Mouse (Mus musculus): ENCODE measurements around the gene Washc1. TPM values are rescaled to one million over a fixed set of nuclear protein-coding genes. Genes with fewer than 3 reads are reported as not detected.
"Not testable (repeated sequence)": the region's sequence is repeated elsewhere in the genome, so short reads cannot be mapped to it uniquely, and the experiment has no call there.

Washc1 gene
- polyA plus RNA-seq, 1 experiment from 2014 or later: 40.9 TPM

DNA sequence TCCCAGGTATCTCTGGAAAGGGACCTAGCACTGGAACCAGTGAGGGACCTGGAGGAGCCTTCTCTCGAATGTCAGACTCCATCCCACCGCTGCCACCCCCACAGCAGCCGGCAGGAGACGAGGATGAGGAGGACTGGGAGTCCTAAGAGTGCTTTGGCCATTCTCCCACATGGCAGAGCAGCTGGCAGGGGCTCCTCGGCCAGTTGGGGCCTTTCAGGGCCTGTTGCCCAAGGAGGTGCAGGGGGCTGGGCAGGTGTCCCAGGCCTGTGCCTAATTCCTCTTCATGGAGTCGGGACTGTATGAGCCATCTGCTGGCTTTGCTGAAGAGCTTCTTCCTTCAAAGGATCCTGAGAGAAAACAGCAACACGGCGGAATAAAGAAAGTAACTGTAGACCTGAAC lies 7.6 kb downstream of the Washc1 start:
- no peak for ATAC-seq (ENCODE audit: insufficient number of reproducible peaks, insufficient read depth, low FRiP score, low TSS enrichment, low read depth)
- H3K36me3 ChIP-seq: peaks cover 65% of the 10 kb centered on the region
- 87% methylated on average over 8 of the region's 8 CpGs for WGBS

DNA sequence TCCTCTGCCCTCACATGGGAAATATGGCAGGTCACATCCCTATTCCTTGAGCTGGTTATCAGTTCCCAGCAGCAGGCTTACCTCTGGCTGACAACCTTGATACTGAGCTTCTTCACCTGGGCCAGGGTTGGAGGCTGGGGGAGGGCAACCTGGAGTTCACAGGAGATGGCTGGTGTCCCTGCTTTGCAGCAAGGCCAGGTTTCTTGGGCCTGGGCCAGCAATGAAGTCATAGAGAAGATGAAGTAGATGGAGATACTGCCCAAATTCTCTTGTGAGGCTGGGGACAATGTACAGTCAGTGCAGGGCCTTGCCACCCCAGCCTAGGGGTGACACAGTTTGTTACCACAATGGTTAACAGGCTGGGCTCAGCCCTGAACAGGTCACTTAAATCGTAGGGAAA lies 9.4 kb downstream of the Washc1 start:
- H3K4me2 ChIP-seq: no peak overlapping the region
- no peak overlapping the region for H3K27ac ChIP-seq
- H3K36me3 ChIP-seq: peaks cover 48% of the 10 kb centered on the region
- ATAC-seq (ENCODE audit: insufficient number of reproducible peaks, insufficient read depth, low FRiP score, low TSS enrichment, low read depth): no peak
- no peak overlapping the region for H3K4me3 ChIP-seq (replicated peaks)
- no peaks in the 10 kb centered on the region for H3K27me3 ChIP-seq
- H3K9me3 ChIP-seq: no peaks in the 10 kb centered on the region
- 81% methylated on average over 1 of the region's 1 CpGs for WGBS
- H3K9ac ChIP-seq (replicated peaks): no peak overlapping the region
- H3K4me1 ChIP-seq (replicated peaks): peaks cover 7% of the 10 kb centered on the region; the same call in 1 of the 2 replicates

More for the DNA sequence above, 7.6 kb downstream of the Washc1 start:
- H3K27me3 ChIP-seq: no peaks in the 10 kb centered on the region
- no peak overlapping the region for H3K9ac ChIP-seq (replicated peaks)
- H3K27ac ChIP-seq: no peak overlapping the region
- H3K4me1 ChIP-seq (replicated peaks): no peaks in the 10 kb centered on the region
- no peak overlapping the region for H3K4me3 ChIP-seq (replicated peaks)
- no peak overlapping the region for H3K4me2 ChIP-seq
- H3K9me3 ChIP-seq: no peaks in the 10 kb centered on the region

DNA sequence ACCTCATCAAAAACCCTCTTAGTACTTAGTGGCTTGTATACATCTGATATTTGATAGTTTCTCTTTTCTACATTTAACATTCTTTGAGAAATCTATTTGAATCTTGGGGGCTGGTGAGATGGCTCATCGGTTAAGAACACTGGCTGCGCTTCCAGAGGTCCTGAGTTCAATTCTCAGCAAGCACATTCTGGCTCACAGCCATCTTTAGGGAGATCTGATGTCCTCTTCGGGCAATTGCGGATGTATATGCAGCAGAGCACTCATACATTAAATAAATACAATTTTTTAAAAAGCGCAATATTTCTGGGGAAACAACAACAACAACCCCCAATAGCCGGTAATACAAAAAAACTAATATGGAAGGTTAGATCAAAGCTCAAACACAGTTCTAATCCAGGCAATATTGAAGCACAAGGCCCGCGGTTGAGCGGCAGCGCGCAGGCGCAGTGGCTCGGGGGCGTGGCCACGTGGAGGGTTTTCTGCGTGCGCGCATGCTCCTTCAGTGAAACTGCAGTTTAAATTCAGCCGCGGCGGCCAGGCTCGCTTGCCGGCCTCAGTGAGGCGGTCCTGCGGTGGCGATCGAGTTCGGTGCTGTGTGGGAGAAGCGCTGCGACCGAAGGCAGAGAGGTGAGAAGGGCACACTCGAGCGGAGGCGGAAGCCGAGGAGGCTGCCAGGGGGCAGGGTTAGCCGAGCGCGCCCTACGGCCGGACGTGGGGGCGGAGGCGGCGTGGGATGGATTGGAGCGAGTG lies 11.9 kb downstream of the Washc1 start, which contains the start of gene Ddx11:
TSS of gene Ddx11 (plus strand) at position 455 of the 750 bp plus-strand sequence.
- H3K27me3 ChIP-seq: no peaks in the 10 kb centered on the region
- peak; percentile 76 for ATAC-seq (ENCODE audit: insufficient number of reproducible peaks, insufficient read depth, low FRiP score, low TSS enrichment, low read depth)
- H3K4me2 ChIP-seq: peak within 1 kb of the TSS; percentile 77
- H3K9ac ChIP-seq (replicated peaks): peak within 1 kb of the TSS; percentile 71
- peaks cover 44% of the 10 kb centered on the region for H3K36me3 ChIP-seq
- no peaks in the 10 kb centered on the region for H3K9me3 ChIP-seq
- WGBS: 7% methylated on average over 45 of the region's 45 CpGs
- peak within 1 kb of the TSS; percentile 90 for H3K27ac ChIP-seq
- peaks cover 7% of the 10 kb centered on the region; the same call in 1 of the 2 replicates for H3K4me1 ChIP-seq (replicated peaks)
- H3K4me3 ChIP-seq (replicated peaks): peak within 1 kb of the TSS; percentile 67

DNA sequence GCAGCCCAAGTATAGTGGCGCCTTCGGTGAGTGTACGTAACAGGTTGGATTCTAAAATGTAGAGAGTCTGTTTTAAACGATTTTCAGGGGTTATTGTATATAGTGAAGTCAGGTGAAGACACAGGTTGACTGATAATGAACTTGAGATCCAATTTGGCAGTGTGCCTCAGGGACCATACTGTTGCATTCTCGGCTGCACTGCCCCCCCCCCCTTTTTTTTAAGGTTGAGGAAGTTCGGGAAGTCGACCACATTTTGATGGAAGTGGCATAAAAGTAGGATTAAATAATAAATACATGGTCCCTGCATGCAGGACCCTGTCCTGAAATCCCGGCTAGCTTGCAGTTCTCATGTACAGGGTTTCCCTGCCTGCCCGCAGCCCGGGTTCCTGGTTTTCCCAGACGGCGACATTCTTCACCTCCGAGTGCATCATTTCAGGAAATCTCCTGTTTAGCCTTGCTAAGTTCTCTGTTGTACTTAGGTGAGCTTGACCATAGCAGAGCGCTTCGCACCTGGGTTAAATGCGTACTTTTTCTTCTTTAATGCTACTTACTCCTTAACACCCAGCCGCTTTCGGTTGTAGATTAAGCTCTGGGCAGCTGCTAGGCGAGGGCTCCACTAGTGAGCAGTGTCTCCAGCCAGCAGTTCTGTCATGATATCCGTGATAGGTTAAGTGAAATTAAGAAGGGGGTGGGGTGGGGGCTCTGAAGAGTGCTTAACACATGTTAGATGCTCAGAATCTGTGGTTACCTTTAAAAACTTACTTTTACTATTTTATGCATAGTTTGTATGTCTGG lies 12.7 kb downstream of the Washc1 start:
- H3K4me2 ChIP-seq: peak overlapping the region; percentile 77
- H3K36me3 ChIP-seq: peaks cover 43% of the 10 kb centered on the region
- H3K9me3 ChIP-seq: no peaks in the 10 kb centered on the region
- peak overlapping the region; percentile 71 for H3K9ac ChIP-seq (replicated peaks)
- H3K27ac ChIP-seq: peak overlapping the region; percentile 90
- H3K4me1 ChIP-seq (replicated peaks): peaks cover 7% of the 10 kb centered on the region; the same call in 1 of the 2 replicates
- H3K4me3 ChIP-seq (replicated peaks): peak overlapping the region; percentile 67
- H3K27me3 ChIP-seq: no peaks in the 10 kb centered on the region
- 1% methylated on average over 20 of the region's 20 CpGs for WGBS
- ATAC-seq (ENCODE audit: insufficient number of reproducible peaks, insufficient read depth, low FRiP score, low TSS enrichment, low read depth): no peak; the same call in 1 of the 2 replicates

DNA sequence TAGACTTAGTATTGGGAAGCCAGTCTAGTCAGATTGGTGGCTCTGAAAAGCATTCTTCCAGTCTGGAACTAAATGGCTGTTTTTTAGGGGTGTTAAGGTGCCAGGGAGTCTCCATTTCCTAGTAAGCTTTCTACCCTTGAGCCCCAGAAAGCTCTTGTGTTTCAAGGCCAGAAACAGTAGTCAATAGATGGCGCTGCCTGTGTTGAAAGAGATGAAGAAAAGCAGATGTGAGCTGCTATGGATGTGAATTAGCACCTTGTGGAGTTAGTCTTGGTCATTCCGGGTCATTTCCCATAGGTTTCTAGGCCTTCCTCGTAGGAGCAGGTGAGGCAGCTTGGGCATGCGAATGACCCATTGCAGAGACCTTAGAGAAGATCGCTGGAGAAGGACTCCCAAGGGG lies 13.9 kb downstream of the Washc1 start:
- H3K4me3 ChIP-seq (replicated peaks): no peak overlapping the region
- peaks cover 7% of the 10 kb centered on the region; the same call in 1 of the 2 replicates for H3K4me1 ChIP-seq (replicated peaks)
- no peak overlapping the region for H3K9ac ChIP-seq (replicated peaks)
- H3K4me2 ChIP-seq: peak overlapping the region; percentile 77; the same call in 1 of the 2 replicates
- no peak for ATAC-seq (ENCODE audit: insufficient number of reproducible peaks, insufficient read depth, low FRiP score, low TSS enrichment, low read depth)
- peaks cover 41% of the 10 kb centered on the region for H3K36me3 ChIP-seq
- no peaks in the 10 kb centered on the region for H3K27me3 ChIP-seq
- no peaks in the 10 kb centered on the region for H3K9me3 ChIP-seq
- 59% methylated on average over 5 of the region's 5 CpGs for WGBS
- no peak overlapping the region for H3K27ac ChIP-seq

DNA sequence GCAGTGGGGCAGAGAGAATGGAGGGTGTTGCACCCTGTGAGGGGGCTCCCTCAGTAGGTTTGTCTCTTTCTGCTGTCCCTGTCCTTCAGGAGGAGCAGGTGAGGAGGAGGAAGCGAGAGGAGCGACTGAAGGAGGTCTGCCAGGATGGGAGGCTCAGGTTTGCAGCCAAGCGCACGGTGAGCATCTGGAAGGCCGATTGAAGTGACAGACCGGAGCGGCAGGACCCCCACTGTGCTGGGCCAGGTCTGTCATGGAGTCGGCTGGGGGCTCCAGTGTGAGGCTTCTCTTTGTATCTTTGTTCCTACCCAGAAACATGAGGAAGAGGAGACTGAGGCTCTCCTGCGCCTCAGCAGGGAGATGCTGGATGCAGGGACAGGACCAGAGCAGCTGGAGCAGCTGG lies 19.0 kb downstream of the Washc1 start:
- no peak overlapping the region for H3K4me3 ChIP-seq (replicated peaks)
- no peak for ATAC-seq (ENCODE audit: insufficient number of reproducible peaks, insufficient read depth, low FRiP score, low TSS enrichment, low read depth)
- H3K4me1 ChIP-seq (replicated peaks): peaks cover 2% of the 10 kb centered on the region; the same call in 1 of the 2 replicates
- no peak overlapping the region for H3K4me2 ChIP-seq
- H3K27me3 ChIP-seq: no peaks in the 10 kb centered on the region
- no peak overlapping the region for H3K27ac ChIP-seq
- H3K9me3 ChIP-seq: no peaks in the 10 kb centered on the region
- no peak overlapping the region for H3K9ac ChIP-seq (replicated peaks)
- peaks cover 88% of the 10 kb centered on the region for H3K36me3 ChIP-seq
- whole genome bisulfite sequencing: 86% methylated on average over 9 of the region's 9 CpGs

DNA sequence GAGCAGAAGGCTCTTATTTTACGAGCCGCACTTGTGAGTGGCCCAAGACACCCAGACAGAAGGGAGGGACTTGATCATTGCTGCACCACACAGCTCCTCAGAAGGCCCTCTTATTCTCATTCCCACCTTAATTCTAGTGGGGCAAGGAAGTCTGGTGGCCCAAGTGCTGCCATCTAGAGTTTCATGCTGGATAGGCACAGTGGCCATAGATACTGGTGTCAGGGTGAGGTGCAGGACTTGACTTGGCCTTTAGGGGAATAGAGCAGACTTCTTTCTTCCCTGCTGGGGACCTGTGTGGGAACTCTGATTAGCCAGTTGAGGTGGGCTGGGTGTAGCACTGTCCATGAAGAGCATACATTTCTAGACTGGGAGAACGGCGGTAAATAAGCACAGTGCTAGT lies 19.9 kb downstream of the Washc1 start:
- no peak for ATAC-seq (ENCODE audit: insufficient number of reproducible peaks, insufficient read depth, low FRiP score, low TSS enrichment, low read depth)
- Histone ChIP-seq H3K4me2 (no peak overlapping the region), H3K9me3 (no peaks in the 10 kb centered on the region), H3K4me1 (replicated peaks) (no peaks in the 10 kb centered on the region), H3K27ac (no peak overlapping the region), H3K4me3 (replicated peaks) (no peak overlapping the region), H3K9ac (replicated peaks) (no peak overlapping the region), H3K36me3 (peaks cover 94% of the 10 kb centered on the region), H3K27me3 (no peaks in the 10 kb centered on the region)
- WGBS: 94% methylated on average over 4 of the region's 4 CpGs

DNA sequence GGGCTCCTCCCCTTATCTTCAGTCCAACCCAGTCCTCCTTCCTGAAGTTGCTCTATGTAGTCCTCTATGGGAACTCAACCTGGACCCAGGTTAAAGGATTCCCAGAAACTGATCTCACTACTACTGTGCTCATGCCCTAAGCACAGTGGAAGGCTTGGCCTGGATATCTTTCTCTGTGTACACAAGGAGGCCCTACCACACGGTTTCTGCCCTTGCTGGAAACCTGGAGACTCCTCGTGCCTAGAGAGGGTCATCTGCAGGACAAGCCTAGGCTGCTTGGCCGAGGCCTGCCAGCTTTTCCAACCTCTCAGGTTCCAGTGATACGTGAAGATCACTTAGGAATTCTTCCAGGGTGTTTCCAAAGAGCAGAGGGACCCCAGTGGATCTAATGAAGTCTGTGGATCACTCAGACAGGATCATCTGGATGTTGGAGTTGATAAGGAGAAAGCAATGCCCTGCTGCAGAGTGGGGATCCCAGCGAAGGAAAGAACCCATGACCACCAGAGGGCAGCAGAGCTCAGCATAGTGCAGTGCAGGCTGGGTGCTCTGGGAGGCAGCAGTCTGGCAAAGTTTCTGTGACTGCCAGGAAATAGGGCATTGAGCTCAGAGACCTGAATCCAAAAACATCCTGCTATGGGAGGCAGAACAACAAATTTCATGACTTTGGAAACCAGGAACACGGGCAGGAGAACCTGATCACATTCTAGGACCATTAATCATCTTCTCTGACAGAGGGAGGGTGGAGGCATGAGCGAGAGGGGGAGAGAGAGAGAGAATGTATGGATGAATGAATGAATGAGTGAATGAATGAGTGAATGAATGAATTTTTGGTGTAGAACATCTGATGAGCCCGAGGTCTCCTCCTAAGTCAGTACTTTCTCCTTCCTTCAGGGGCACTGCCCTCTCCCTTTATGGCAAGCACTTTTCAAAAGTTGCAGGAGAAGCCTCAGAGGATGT lies 41.6 kb downstream of the Washc1 start:
- peaks cover 44% of the 10 kb centered on the region for H3K36me3 ChIP-seq
- not testable (repeated sequence) for H3K27ac ChIP-seq; H3K4me1 ChIP-seq (replicated peaks); H3K9me3 ChIP-seq; H3K4me2 ChIP-seq; H3K9ac ChIP-seq (replicated peaks); H3K27me3 ChIP-seq; H3K4me3 ChIP-seq (replicated peaks)
- 84% methylated on average over 6 of the region's 8 CpGs for WGBS
- ATAC-seq (ENCODE audit: insufficient number of reproducible peaks, insufficient read depth, low FRiP score, low TSS enrichment, low read depth): peak; percentile 57

DNA sequence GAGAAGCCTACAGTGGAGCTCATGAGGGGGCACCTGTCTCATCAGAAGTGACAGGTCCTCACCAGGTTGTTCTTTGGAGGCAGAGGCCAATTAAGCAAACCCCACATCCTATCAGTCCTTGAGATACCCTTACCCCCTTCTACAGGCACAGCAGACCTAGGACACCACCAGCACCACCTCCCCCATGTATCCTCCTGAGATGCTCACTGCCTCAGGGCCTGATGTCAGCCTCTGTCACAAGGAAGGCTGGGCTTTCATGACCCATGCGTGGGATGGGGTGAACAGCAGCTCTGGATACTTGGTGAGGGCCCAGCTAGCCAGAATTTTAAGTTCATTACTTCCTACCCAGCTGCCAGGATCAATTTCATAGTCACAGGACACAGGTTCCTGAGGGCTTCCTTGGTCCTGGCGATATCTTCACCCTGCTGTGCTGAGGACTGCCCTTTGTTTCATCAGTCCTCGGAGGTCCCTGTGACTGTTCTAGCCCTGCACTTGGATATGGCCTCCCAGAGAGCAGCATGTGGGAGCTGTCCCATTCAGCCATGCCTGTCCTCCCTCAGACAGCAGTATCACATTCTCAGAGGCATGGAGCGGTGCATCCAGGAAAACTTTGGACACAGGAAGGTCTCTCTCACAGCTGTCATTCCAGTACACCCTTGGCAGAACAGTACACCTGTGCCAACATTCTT lies 42.5 kb downstream of the Washc1 start:
- H3K9me3 ChIP-seq; H3K27ac ChIP-seq; H3K4me1 ChIP-seq (replicated peaks); H3K9ac ChIP-seq (replicated peaks); ATAC-seq (ENCODE audit: insufficient number of reproducible peaks, insufficient read depth, low FRiP score, low TSS enrichment, low read depth); H3K4me3 ChIP-seq (replicated peaks); H3K27me3 ChIP-seq; H3K4me2 ChIP-seq: not testable (repeated sequence)
- WGBS: 93% methylated on average over 4 of the region's 4 CpGs
- peaks cover 35% of the 10 kb centered on the region for H3K36me3 ChIP-seq

DNA sequence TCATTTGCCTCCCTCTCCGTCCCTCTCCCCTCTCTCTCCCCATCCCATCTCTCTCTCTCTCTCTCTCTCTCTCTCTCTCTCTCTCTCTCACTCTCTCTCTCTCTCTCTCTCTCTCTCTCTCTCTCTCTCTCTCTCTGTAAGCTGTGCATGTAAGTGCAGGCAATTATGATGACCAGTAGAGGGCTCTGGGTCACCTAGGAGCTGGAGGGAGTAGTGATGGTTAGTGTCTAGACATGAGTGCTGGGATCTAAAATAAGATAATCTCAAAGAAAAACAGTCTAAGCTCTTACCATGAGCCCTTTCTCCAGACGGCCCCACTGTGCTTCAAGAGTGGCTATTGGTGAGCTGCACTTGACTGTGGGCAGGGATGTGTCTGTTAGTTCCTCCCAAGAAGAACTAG lies 43.5 kb downstream of the Washc1 start:
- WGBS: 86% methylated on average over 2 of the region's 2 CpGs

More for the DNA sequence above, 43.5 kb downstream of the Washc1 start:
- Histone ChIP-seq H3K9ac (replicated peaks) (no peak overlapping the region), H3K4me2 (no peak overlapping the region), H3K27me3 (no peaks in the 10 kb centered on the region), H3K27ac (no peak overlapping the region), H3K4me1 (replicated peaks) (no peaks in the 10 kb centered on the region), H3K9me3 (no peaks in the 10 kb centered on the region), H3K4me3 (replicated peaks) (no peak overlapping the region), H3K36me3 (peaks cover 25% of the 10 kb centered on the region)
- no peak for ATAC-seq (ENCODE audit: insufficient number of reproducible peaks, insufficient read depth, low FRiP score, low TSS enrichment, low read depth)
